Mouse (Mus musculus) liver, postnatal 0 days (tissue): Measurements from ENCODE around the gene Dop1b. TPM values are rescaled to one million over a fixed set of nuclear protein-coding genes. Genes with fewer than 3 reads are reported as not detected.
"Not testable (repeated sequence)": the region's sequence is repeated elsewhere in the genome, so short reads cannot be mapped to it uniquely, and the experiment has no call there.

Source experiments
- ATAC-seq: fragments of 200-750 bp; cut with Nextera tagmentation; 2 replicates; pipeline ENCODE4 v1.8.0; 2017; ENCODE audit warnings: mild to moderate bottlenecking, moderate library complexity
- DNase-seq: peaks from one replicate; pipeline ENCODE4 v3.0.0-alpha.2; 2016
- H3K27ac ChIP-seq: fragments of 300-500 bp; sonication (generic); 2 replicates; pipeline ENCODE4 v1.5.1; 2014; ENCODE audit warnings: antibody characterized with exemption, moderate library complexity, mild to moderate bottlenecking, low read depth
- H3K27me3 ChIP-seq: fragments of 300-500 bp; sonication (generic); 2 replicates; pipeline ENCODE4 v1.6.1; 2014; ENCODE audit warnings: low read length, control low read depth, mixed read lengths; ENCODE audit not compliant: insufficient read depth
- H3K36me3 ChIP-seq: fragments of 300-500 bp; sonication (generic); replicated peaks from 2 replicates; pipeline ENCODE4 v1.6.1; 2014; ENCODE audit warnings: mild to moderate bottlenecking, control low read depth, low read length, moderate library complexity, mixed read lengths; ENCODE audit not compliant: insufficient read depth
- H3K4me1 ChIP-seq: fragments of 300-500 bp; sonication (generic); 2 replicates; pipeline ENCODE4 v1.6.1; 2014; ENCODE audit warnings: antibody characterized with exemption, mild to moderate bottlenecking, control low read depth; ENCODE audit not compliant: insufficient read depth
- H3K4me2 ChIP-seq: fragments of 300-500 bp; sonication (generic); 2 replicates; pipeline ENCODE4 v1.6.1; 2014; ENCODE audit warnings: low read depth, mild to moderate bottlenecking, low read length, moderate library complexity, mixed read lengths
- H3K4me3 ChIP-seq: fragments of 300-500 bp; sonication (generic); 2 replicates; pipeline ENCODE4 v1.5.1; 2014; ENCODE audit warnings: low read depth, low read length
- H3K9ac ChIP-seq: fragments of 300-500 bp; sonication (generic); replicated peaks from 2 replicates; pipeline ENCODE4 v1.6.1; 2014; ENCODE audit warnings: mild to moderate bottlenecking, moderate library complexity
- H3K9me3 ChIP-seq: fragments of 300-500 bp; sonication (generic); 2 replicates; pipeline ENCODE4 v1.6.1; 2016; ENCODE audit warnings: mild to moderate bottlenecking, control low read depth, low read length, mixed read lengths
- CTCF ChIP-seq: sonication (generic); IDR thresholded peaks from 2 replicates; pipeline ENCODE4 v1.5.1; 2016; ENCODE audit warnings: antibody characterized with exemption, low read depth
- EP300 ChIP-seq: IDR thresholded peaks from 2 replicates; pipeline ENCODE4 v1.6.1; 2016; ENCODE audit warnings: antibody characterized with exemption, low read depth, mild to moderate bottlenecking
- WGBS: fragments of 180-500 bp; shearing (Covaris S2); extraction: QIAGEN DNeasy Blood & Tissue Kit; methylation state at CpG from one replicate; pipeline ENCODE4 v1.1.7; 2014; ENCODE audit not compliant: insufficient replicate concordance; 5-methylcytosine and 5-hydroxymethylcytosine counted together
- polyA plus RNA-seq: library from polyadenylated mRNA; unstranded; fragments of >200 nt; fragmentation: Nextera tagmentation; extraction: Ambion mirVana; gene quantifications from 2 replicates; pipeline ENCODE4 v1.2.1, GENCODE M21; 2015

Dop1b gene
- polyA plus RNA-seq, 1 experiment from 2014 or later, result 6.4 TPM

GRCm38 (mm10) chr16:93824799-93825198, 113.1 kb downstream of the Dop1b start:
- ATAC-seq, result no peak
- WGBS, result 80% methylated on average over 4 of the region's 4 CpGs
- TF ChIP-seq EP300 (no peak), CTCF (peak; percentile 41)

DNA sequence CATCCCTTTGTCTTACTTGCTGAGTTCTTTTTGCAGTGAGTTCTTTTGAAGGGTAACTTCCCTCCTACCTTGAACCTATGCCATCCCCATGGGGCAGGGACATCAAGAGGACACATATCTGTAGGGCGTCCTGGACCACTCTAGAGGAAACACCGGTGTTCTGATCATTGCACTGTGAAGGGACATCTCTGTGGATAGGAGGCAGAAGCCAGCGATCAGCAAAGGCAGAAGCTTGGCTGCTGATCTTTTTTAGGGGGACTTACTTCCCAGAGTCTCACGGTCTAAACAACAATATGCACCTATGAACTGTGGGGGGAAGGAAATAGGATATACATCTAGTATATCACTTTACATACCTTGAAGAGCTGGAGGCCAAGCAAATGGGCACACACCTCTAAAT, 113.8 kb downstream of the Dop1b start:
- 78% methylated on average over 4 of the region's 4 CpGs for WGBS
- Histone ChIP-seq H3K4me1 (no peaks in the 10 kb centered on the region), H3K9me3 (0 out of 2 replicates have a peak, but pooled peaks cover 7% of the 10 kb centered on the region), H3K9ac (no peak overlapping the region), H3K27me3 (no peaks in the 10 kb centered on the region), H3K4me3 (no peak overlapping the region), H3K36me3 (no peaks in the 10 kb centered on the region), H3K4me2 (no peak overlapping the region), H3K27ac (no peak overlapping the region)
- DNase-seq (no peak), ATAC-seq (no peak)
- TF ChIP-seq EP300, result no peak
- TF ChIP-seq CTCF, result no peak

More at GRCm38 (mm10) chr16:93824799-93825198, 113.1 kb downstream of the Dop1b start:
- no peak for DNase-seq
- H3K27ac ChIP-seq, result no peak overlapping the region
- H3K27me3 ChIP-seq, result no peaks in the 10 kb centered on the region
- no peaks in the 10 kb centered on the region for H3K4me1 ChIP-seq
- H3K36me3 ChIP-seq, result no peaks in the 10 kb centered on the region
- no peak overlapping the region for H3K4me3 ChIP-seq
- 0 out of 2 replicates have a peak, but pooled peaks cover 7% of the 10 kb centered on the region for H3K9me3 ChIP-seq
- H3K4me2 ChIP-seq, result no peak overlapping the region
- no peak overlapping the region for H3K9ac ChIP-seq

DNA sequence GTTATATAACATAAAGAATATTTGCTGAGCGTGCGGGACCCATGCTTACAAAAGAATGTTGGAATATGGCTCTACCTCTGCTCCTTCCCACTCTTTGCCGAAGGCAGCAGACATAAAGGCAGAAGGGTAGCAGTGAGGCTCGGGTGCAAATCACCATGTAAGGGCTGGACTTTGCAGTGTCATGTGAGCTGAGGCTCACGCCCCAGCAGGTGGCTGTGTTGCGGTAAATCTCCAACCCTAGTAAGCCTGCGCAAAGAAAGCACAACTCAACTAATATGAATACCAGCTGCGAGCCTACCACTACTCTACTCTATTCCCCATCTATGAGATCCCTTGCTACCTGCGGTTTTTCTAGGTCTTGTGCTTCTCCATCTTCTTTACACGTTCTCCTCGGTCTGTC, 114.3 kb downstream of the Dop1b start:
- Histone ChIP-seq H3K27me3 (no peaks in the 10 kb centered on the region), H3K4me3 (no peak overlapping the region), H3K27ac (no peak overlapping the region), H3K9ac (no peak overlapping the region), H3K36me3 (no peaks in the 10 kb centered on the region), H3K4me2 (no peak overlapping the region), H3K9me3 (0 out of 2 replicates have a peak, but pooled peaks cover 7% of the 10 kb centered on the region), H3K4me1 (no peaks in the 10 kb centered on the region)
- DNase-seq, result no peak
- no peak for TF ChIP-seq EP300
- TF ChIP-seq CTCF, result no peak
- no peak for ATAC-seq
- 74% methylated on average over 11 of the region's 11 CpGs for WGBS

- not testable (repeated sequence) for H3K9me3 ChIP-seq, H3K27ac ChIP-seq, H3K4me3 ChIP-seq, H3K27me3 ChIP-seq, H3K4me2 ChIP-seq, H3K9ac ChIP-seq, DNase-seq, H3K36me3 ChIP-seq, H3K4me1 ChIP-seq, ATAC-seq
- WGBS, result 64% methylated on average over 5 of the region's 5 CpGs
Measured at GRCm38 (mm10) chr16:93826478-93826877, 114.8 kb downstream of the Dop1b start.

DNA sequence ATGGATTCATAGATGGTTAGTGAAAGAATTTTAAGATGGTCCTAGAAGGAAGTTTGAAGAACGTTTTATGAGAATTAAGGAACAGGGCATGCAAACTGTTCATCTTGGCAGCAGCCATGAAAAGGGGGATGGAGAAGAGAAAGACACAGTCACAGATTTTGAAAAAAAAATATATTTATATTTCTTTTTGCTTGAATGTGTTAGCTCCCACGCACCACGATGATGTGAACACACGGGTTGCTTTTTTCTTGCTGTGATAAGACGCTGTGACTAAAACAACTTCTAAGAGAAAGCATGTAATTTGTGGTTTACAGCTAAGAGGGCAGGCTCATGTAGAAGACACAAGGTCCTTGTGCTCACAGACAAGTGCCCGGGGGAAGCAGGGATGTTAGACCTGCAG, 115.2 kb downstream of the Dop1b start:
- 83% methylated on average over 6 of the region's 6 CpGs for WGBS
- Histone ChIP-seq H3K36me3 (no peaks in the 10 kb centered on the region), H3K9me3 (0 out of 2 replicates have a peak, but pooled peaks cover 7% of the 10 kb centered on the region), H3K4me3 (no peak overlapping the region), H3K4me1 (peaks cover 4% of the 10 kb centered on the region), H3K27me3 (no peaks in the 10 kb centered on the region), H3K27ac (no peak overlapping the region), H3K9ac (no peak overlapping the region), H3K4me2 (no peak overlapping the region)
- TF ChIP-seq CTCF (no peak), EP300 (no peak)
- no peak for DNase-seq
- ATAC-seq, result no peak

GRCm38 (mm10) chr16:93829526-93829925, 117.8 kb downstream of the Dop1b start:
- Histone ChIP-seq H3K36me3 (no peaks in the 10 kb centered on the region), H3K27ac (no peak overlapping the region), H3K9ac (no peak overlapping the region), H3K4me1 (peaks cover 18% of the 10 kb centered on the region), H3K27me3 (no peaks in the 10 kb centered on the region), H3K4me2 (no peak overlapping the region), H3K9me3 (0 out of 2 replicates have a peak, but pooled peaks cover 4% of the 10 kb centered on the region), H3K4me3 (no peak overlapping the region)
- WGBS, result 93% methylated on average over 15 of the region's 15 CpGs
- no peak for TF ChIP-seq EP300
- ATAC-seq, result no peak
- no peak for DNase-seq

DNA sequence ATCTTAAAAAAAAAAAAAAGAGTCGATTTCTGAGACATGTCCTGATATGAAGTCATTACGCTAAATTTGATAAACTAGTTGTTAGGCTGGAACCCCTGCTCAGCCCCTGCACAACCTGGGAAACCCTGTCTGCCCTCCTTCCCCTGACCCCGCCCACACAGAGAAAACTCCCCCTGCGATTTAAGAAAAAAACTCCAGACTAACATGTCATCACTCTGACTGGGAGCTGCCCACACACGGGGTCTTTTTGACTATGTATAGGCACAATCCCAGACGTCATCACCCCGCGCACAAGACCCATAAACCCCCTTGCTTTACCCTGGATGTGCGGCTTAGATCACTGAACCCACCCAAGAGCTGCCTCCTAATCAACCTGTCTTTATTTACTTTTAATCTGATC, 118.4 kb downstream of the Dop1b start:
- Histone ChIP-seq H3K9me3 (0 out of 2 replicates have a peak, but pooled peaks cover 4% of the 10 kb centered on the region), H3K27ac (no peak overlapping the region), H3K4me3 (no peak overlapping the region), H3K36me3 (no peaks in the 10 kb centered on the region), H3K27me3 (no peaks in the 10 kb centered on the region), H3K4me2 (no peak overlapping the region), H3K4me1 (peaks cover 23% of the 10 kb centered on the region), H3K9ac (no peak overlapping the region)
- 79% methylated on average over 9 of the region's 9 CpGs for WGBS
- no peak for ATAC-seq
- no peak for DNase-seq
- TF ChIP-seq EP300 (no peak), CTCF (no peak)
